Mouse (Mus musculus): Measurements from ENCODE around the gene Gm3629. TPM values are rescaled to one million over a fixed set of nuclear protein-coding genes. Genes with fewer than 3 reads are reported as not detected.
"Not testable (repeated sequence)": the region's sequence is repeated elsewhere in the genome, so short reads cannot be mapped to it uniquely, and the experiment has no call there.

Gene Gm3629
- 1 to 10 TPM; 2.3 TPM for total RNA-seq (2021)
- long read RNA-seq, experiment 1 = 0 reads
- long read RNA-seq, experiment 2, partial matches to known transcripts = 0 of 1 reads
- long read RNA-seq, experiment 2, other reads (novel, unspliced or antisense) = 1 of 1 reads

GRCm38 (mm10) chr14:6590513-6590912, at the start of gene Gm3629:
Gene Gm3629 (minus strand): TSS chr14:6590613.
- DNase-seq (ENCODE audit: low spot score in 2 of 2) = not testable (repeated sequence)

- not testable (repeated sequence) for DNase-seq (ENCODE audit: low spot score in 2 of 2)
Observed at GRCm38 (mm10) chr14:6622318-6622717, 31.9 kb upstream of the Gm3629 start, which contains the start of gene Gm3460. Gene Gm3460 (minus strand): TSS chr14:6622418.

- DNase-seq (ENCODE audit: low spot score in 2 of 2) = peak in 1 of 2 experiments; percentile 1
Observed at GRCm38 (mm10) chr14:6606436-6606835, 16.0 kb upstream of the Gm3629 start.

- peak in 1 of 2 experiments; percentile 1 for DNase-seq (ENCODE audit: low spot score in 2 of 2)
Observed at GRCm38 (mm10) chr14:6605004-6605403, 14.6 kb upstream of the Gm3629 start.

- DNase-seq (ENCODE audit: low spot score in 2 of 2) = not testable (repeated sequence)
Observed at GRCm38 (mm10) chr14:6604551-6604950, 14.1 kb upstream of the Gm3629 start.

- not testable (repeated sequence) for DNase-seq (ENCODE audit: low spot score in 2 of 2)
Observed at GRCm38 (mm10) chr14:6537190-6537589, 53.2 kb downstream of the Gm3629 start, which contains the start of gene Gm8356. Gene Gm8356 (minus strand): TSS chr14:6537290.

Other genes with a start within 250 kb of the Gm3629 start
- gene Gm3618, start 246.9 kb downstream of the Gm3629 start, total RNA-seq (2021) = not detected
- gene Gm16440, start 200.3 kb downstream of the Gm3629 start, total RNA-seq (2021) = not detected
- gene Gm3591, start 178.1 kb downstream of the Gm3629 start, total RNA-seq (2021) = under 1 TPM in 1 of 2 experiments, not detected in 1; 0.91 TPM
- not detected for gene Gm3594, start 146.0 kb downstream of the Gm3629 start, total RNA-seq (2021)
- not detected for gene Gm8356, start 53.3 kb downstream of the Gm3629 start, total RNA-seq (2021)
- gene Gm3460, start 31.8 kb upstream of the Gm3629 start, total RNA-seq (2021) = not detected
- gene Gm10251, start 93.6 kb upstream of the Gm3629 start, total RNA-seq (2021) = under 1 TPM in 1 of 2 experiments, not detected in 1; 0.30 TPM
- not detected for gene Gm8050, start 129.6 kb upstream of the Gm3629 start, total RNA-seq (2021)
- 1 to 10 TPM; 3.1 to 4.3 TPM for gene Gm3636, start 151.7 kb upstream of the Gm3629 start, total RNA-seq (2021)
- gene Gm8362, start 183.8 kb upstream of the Gm3629 start, total RNA-seq (2021) = not detected
- gene Gm3642, start 249.7 kb upstream of the Gm3629 start, total RNA-seq (2021) = not detected